Mouse (Mus musculus): ENCODE data around the gene Elf2.

The Elf2 gene

DNA sequence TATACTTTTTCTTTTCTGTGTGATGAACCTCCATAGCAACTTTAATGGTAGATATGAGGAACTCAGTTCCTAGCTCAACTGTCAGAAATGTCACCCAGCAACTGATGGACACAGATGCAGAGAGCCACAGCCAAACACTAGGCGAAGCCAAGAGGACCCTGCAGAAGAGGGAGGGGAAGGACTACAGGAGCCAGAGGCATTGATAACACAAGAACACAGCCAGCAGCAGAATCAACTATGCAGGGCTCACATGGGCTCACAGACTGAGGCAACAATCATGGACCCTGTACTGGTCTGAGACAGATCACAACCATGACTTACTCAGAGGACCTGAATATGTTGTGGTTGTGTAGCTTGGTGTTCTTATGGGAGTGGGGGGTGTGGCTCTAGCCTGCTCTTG, 56.1 kb downstream of the Elf2 start:
- DNase-seq (ENCODE audit: low spot score in 2 of 2): no peak

DNA sequence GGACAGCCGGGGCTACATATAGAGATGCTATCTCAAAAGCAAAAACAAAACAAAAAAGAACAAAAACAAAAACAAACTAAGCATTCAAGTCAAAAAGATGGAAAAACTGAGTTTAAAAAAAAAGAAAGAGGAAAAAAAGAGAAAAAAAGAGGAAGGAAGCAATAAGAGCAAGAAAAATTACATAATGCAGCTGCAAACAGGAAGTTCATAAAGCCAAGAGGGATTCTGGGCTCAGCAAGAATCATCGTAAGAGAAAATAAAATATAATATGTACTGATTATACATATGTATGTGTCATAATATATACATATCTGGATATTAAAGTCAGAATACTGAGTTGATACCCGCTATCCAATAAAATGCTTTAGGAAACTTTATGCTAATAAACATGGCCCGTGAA, 58.7 kb downstream of the Elf2 start:
- no peak for DNase-seq (ENCODE audit: low spot score in 2 of 2)

DNA sequence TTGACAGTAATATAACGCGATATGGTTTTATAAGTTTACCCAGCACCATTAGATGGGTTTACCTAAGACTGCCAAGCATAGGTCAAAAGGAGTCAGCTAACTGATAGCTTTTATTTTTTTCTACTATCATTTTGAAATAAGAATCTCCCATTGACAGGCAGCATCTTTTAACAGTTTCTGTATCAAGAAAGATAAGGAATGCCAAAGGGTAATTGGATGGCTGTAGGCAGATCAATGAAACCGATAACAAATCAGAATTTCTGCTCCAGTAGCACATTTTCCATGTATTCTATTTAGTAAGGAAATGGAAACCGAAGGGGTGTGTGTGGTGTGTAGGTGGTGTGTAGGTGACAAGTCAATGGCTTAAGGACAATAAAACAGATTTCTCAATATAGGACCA, 62.0 kb downstream of the Elf2 start:
- DNase-seq (ENCODE audit: low spot score in 2 of 2): no peak

DNA sequence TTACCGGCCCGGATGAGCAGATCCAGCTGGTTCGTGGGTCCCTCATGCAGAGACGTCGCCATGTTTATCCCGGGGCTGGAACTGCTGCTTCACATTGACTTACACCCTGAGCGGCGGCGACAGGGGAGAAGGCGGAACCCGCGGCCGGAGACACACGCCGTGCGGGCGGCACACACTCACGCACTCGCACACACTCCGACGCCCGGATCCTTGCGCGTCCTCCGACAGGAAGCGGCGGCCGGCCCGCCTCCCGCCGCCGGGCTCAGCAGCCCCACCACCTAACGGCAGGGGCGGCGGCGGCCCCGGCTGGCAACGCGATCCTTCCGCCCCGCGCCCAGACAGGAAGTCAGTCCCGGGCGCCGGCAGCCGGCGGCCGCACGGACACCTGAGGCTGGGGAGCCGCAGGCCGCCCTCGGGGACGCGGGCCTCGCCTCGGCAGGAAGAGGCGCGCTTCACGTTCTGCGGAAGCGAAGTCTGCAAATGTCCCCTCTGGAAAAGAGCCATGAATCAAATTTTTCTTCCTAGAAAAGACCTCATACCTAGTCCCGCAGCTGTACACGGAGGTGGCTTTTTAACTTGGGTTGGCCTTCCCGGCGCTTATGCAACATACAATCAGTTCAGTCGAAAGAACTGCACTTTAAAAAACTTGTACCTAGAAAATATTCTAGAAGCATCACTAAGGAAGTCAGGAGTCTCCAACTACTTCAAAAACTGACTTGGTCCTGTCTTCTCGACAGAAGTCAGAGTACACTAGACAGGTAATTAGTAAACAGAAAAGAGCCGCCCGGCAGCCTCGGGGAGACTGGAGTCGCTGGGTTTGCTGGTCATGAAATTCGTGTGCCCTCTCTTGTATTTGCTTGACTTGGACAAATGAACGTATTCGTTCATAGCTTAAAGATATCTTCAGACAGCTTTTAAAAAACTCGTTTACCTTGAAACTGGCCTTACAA, 63.0 kb downstream of the Elf2 start:
- DNase-seq (ENCODE audit: low spot score in 2 of 2): peak; percentile 72 to 80

DNA sequence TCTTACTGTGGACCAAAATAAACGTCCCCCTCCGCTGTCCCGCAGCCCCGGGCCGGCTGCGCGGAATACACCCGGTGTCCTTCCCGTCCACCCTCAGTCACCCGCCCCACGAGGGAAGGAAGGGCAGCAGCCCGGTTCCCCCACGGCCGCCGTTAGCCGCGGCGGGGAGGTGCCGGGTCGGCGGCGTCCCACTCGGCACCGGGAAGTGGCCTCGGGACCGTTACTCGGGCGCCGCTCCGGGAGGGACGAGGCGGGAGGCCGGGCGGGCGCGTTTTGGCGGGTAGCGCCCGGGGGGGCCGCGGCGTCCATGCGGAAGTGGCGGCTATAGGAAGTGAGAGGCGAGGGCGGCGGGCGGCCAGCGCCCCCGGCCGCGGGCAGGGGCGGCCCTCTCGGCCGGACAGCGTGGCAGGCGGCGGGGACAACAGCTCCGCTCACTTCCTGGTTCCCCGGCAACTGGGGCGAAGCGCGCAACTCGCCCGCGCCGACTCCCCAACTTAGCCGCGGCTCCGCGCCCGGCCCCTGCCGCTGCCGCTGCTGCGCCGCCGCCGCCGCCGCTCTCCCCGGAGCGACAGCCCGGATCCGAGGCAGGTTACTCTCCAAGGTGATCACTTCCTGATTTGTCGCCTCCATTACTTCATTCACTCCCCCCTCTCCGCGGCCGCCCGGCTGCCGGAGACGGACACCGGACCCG, 63.9 kb downstream of the Elf2 start:
- peak; percentile 31 to 70 for DNase-seq (ENCODE audit: low spot score in 2 of 2)

DNA sequence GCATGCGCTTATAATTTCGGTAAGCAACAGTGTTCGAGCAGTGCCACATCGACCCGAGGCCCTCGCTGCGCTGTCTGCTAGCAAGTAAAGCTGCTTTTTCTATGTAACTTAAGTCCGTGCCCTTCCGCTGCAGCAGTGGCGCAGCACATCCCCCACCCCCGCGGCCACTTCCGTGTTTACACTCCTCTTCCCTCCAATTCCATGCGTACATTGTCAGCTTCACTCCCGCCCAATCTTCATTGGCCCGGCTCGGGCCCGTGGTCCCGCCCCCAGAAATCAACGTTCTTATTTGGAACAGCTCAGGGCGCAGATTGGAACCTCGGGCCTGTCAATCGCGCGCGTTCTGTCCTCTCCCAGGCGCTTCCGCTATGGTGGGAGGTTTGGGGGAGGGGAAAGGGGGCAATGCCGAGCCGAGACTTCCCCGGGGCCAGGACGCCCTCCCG, 64.5 kb downstream of the Elf2 start:
- DNase-seq (ENCODE audit: low spot score in 2 of 2): peak; percentile 91 to 99

DNA sequence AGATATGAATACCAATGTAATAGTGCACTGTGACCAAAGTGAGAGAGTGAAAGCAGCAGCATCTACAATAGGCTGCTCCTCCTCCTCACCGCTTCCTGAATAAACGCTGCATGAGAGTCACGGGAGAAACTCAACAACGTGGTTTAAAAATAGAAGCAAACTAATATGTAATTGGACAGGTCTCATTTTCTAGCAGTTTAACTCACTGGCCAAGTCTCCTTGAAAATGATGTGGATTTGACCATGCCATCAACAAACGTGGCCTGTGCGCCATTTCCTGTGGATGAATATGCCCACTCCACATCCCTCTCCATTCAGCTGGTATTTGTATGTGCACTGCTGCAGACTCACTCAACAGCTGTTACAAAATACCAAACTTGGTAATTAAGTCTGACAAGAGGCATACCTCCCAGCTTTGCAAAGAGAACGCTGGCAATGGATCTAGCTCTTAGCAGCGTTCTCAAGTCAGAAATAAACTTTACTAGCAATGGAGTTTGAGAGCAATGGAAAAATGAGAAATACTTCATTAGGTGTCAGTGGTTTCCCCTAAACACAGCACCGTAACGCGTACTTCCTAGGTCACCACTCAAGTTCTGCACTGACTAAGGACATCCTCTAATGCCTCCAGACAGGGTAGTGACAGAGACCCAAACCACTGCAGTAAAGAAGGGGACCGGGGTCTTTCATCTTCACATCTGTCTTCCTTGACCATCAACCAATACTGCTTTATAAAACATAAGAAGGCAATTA, 70.2 kb downstream of the Elf2 start:
- DNase-seq (ENCODE audit: low spot score in 2 of 2): no peak

DNA sequence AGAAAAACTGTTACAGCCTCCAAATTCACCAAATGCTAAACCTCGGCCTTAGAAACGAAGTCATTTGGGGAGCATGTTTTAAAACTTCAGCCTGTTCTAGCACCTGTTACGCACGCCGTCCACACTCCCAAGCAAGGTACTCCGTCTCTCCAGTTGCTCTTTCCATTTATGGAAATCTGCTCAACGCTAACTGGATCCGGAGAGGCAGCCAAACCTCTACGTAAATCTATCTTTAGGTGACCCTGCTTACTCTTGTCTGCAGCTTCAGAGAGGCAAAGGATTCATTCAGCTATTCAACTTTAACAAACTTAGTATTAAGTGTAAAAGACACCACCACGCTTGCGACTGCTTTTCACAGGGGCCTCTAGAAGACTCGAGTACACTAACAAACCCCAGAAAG, 72.0 kb downstream of the Elf2 start:
- DNase-seq (ENCODE audit: low spot score in 2 of 2): no peak

DNA sequence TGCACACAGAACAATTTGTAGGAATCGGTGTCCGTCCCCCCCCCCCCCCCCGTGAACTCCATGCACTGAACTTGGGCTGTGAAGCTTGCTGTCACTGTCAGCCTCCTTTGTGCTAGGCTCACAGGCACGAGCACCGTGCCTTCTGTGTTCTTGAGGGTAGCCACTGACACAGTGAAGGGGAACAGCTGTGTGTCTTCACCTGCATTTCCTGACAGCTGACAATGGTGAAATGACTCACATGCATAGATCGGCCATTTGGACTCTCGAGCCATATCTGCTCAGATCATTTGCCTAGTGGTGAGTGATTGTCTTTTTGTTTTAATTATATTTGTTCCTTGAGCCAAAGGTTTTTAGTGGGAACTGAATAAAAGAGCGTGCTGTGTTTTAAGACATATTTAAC, 77.5 kb downstream of the Elf2 start:
- no peak for DNase-seq (ENCODE audit: low spot score in 2 of 2)

DNA sequence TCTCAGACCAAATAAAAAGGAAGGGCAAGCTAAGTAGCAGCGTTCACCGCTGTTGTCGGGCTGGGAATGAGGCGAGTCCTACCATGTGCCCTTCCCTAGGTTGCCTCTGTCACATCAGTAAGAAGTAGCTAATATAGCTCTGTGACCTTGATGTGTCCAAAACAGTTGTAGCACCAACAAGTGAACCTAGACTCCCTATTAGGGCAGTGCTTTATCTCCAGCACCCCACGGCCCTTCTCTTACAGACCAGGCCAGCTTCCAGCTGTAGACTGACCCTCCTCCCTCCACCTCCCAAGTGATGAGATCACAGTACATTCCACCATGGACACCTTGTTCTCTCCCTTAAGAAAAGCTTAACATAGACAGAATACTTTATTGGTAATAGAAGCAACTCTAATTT, 82.4 kb downstream of the Elf2 start:
- DNase-seq (ENCODE audit: low spot score in 2 of 2): no peak

DNA sequence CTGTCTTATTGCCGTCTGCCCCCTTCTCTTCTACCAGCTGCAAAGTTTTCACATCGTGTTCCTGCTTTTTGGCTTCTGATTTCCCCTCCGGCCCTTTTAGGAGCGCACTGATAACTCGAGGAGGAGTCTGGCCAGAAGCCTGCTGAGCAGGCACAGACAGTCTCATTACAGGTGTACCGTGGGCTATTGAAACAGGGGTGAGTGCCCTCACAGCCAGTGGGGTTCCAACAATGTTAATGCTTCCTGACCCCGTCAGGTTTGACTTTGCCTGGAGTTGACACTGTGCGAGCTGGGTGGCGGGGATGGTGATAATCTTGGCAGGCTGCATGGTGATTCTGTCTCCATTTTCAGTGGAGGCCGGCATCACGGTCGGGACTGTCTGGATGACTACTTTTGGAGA, 84.0 kb downstream of the Elf2 start:
- no peak for DNase-seq (ENCODE audit: low spot score in 2 of 2)

DNA sequence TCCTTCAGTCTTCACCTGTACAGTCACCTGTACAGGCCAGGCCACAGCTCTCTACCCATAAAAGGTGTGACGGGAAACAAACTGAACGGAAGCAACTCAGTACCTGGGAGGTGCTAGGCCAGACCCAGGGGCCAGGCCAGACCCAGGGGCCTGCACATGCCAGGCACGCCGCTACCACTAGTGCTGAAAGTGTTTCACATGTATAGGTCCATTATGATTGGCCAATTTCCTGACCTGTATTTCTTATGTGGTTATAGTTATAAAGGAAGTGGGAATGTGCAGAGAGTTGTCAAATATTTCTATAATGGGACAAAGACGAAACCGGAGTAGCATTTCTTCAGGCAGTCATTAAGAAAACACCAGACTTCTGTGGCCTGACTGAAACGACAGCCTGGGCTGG, 85.7 kb downstream of the Elf2 start:
- no peak for DNase-seq (ENCODE audit: low spot score in 2 of 2)

DNA sequence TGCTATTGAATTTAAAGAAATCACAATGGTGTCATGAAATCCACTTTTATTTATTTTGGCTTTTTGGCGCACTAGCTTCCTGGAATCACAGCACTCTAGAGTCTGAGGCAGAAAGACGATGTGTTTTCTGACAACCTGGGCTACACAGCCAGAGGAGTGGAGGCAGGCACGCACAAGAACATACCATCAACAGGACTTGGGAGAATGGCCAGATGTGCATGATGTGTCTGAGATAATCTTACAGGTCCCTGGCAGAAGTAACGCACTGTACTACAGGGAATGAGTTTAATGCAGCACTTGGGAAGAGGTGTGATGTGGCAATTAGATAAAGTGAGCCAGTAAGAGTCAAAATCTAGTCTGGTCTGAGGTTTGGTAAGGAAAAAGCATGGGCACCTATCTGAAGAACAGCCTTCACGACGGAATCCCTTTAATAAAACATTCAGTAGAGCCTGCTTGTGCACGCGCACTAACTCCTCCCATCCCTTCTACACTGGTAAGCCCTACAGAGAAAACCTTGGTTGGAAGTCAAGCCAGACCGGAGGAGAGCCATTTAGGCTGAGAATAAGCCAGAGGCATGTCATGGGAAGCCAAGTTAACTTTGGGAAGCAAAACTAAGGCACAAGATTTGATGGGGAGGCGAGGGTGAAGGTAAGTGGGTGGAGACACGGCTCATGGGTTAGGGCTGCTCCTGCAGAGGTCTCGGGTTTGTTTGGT, 87.6 kb downstream of the Elf2 start:
- DNase-seq (ENCODE audit: low spot score in 2 of 2): no peak

DNA sequence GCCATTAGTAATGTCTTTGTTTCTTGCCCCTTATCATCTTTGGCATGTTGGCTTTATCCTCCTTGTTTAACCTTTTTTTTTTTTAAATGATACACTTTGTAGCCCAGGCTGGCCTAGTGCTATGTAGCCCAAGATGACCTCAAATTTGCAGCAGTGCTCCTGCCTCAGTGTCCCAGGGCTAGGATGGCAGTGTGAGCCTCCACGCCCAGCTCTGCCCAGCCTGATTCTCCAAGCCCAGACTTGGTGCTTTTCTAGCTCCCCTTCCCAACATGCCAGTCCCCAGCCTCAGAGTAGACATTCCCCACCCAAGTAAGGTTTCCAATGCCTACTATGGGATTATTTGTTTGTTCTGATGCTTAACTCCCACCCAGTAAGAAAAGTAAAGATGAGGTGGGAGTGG, 88.2 kb downstream of the Elf2 start:
- DNase-seq (ENCODE audit: low spot score in 2 of 2): no peak

DNA sequence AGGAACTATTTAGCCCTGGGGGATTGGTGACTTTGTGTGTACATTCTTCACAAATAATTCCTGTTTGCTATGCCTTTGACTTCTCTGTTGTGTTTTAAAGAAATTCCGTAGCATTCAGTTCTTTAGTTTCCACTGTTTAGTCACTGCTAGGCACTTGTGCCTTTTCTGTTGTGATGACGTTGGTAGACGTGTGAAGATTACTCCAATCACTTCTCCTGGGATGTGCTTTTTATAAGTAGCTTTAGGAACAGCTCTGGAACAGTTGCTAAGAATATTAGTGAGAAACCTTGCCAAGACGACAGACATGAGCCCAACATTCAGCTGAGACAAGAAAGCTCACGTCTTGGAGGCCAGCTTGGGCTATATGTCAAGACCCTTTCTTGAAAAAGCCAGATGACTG, 89.4 kb downstream of the Elf2 start:
- DNase-seq (ENCODE audit: low spot score in 2 of 2): no peak

DNA sequence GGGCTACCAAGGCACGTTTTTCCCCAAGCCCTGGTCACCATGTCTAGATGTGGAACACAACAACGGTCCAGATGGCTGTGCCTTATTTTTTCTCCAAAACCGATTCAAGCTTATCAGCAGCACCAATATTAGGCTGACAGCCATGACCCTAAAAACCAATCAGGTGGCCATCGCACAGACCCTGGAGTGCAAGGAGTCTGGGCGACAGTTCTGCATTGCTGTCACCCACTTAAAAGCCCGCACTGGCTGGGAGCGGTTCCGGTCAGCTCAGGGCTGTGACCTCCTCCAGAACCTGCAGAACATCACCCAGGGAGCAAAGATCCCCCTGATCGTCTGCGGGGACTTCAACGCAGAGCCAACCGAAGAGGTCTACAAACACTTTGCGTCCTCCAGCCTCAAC, 90.6 kb downstream of the Elf2 start:
- no peak for DNase-seq (ENCODE audit: low spot score in 2 of 2)

DNA sequence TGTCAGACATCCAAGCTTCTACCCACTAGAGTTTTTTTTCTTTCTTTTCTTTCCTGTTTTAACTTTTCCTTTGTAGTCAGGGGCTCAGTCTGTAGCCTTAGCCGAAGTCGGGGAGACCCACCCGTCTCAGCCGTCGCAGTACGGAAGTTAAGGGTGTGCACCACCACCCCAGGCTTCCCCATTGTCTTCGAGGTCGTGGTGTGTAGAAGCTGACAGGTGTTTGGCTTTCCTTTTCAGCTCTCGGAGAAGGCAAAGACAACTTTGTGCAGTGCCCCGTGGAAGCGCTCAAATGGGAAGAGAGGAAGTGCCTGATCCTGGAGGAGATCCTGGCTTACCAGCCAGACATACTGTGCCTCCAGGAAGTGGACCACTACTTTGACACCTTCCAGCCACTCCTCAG, 91.0 kb downstream of the Elf2 start:
- no peak for DNase-seq (ENCODE audit: low spot score in 2 of 2)

DNA sequence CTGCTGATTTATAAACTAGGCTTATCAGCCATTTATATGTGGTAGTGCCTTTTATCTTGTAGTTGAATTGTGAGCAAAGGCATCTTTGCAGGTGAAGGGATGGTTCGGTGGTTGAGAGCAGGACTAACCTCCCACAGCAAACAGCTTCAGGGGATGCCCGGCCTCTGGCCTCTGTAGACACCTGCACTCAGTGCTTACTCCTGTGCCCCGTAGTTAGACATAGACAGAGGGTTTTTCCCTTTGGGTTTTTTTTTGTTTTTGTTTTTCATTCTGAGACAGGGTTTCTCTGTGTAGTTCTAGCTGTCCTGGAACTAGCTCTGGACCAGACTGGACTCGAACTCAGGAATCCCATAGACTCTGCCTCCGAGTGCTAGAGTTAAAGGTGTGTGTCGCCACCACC, 91.9 kb downstream of the Elf2 start:
- DNase-seq (ENCODE audit: low spot score in 2 of 2): no peak

DNA sequence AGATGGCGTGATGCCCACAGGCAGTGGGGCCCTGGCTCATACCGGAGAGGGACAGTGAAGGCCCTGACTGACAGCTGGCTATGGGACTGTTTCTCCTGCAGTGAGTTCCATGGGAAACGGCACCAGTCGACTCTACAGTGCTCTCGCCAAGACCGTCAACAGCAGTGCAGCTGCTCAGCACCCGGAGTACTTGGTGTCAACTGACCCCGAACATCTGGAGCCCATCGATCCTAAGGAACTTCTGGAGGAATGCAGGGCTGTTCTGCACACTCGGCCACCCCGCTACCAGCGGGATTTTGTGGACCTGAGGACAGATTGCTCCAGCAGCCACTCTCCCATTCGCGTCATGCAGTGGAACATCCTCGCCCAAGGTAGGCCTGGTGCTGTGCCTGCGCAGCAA, 92.8 kb downstream of the Elf2 start:
- DNase-seq (ENCODE audit: low spot score in 2 of 2): no peak

DNA sequence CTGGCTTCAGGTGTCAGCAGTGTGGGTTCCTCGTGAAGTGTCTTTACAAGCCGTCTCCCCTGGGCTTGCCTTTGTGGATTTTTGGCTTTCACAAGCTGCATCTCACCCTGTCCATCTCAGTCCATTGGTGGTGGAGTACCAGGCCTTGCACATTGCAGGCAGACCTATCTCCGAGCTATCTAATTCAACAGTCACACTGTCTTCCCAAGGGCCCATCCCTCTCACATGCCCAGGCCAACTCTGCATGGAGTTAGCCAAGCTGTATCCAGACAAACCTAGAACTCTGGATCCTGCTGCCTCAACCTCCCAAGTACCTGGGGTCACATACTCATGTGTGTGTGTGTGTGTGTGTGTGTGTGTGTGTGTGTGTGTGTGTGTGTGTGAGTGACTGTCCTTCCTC, 100.9 kb downstream of the Elf2 start:
- DNase-seq (ENCODE audit: low spot score in 2 of 2): no peak

DNA sequence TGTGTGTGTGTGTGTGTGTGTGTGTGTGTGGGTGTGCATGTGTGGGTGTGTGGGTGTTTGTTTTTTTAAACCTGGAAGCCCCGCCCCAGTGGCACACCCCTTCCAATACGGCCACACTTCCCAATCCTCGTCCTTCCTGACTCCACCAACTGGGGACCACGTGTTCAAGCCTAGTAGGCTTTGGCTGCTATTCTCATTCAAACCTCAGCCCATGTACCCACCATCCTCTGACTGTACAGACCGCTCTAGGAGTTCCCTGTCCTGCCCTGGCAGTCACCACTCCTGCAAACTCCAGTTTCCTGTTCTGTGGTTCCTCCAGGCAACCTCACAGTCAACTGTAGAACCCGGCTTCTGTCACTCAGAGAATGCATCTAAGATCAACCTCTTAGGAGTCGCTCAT, 101.9 kb downstream of the Elf2 start:
- no peak for DNase-seq (ENCODE audit: low spot score in 2 of 2)

DNA sequence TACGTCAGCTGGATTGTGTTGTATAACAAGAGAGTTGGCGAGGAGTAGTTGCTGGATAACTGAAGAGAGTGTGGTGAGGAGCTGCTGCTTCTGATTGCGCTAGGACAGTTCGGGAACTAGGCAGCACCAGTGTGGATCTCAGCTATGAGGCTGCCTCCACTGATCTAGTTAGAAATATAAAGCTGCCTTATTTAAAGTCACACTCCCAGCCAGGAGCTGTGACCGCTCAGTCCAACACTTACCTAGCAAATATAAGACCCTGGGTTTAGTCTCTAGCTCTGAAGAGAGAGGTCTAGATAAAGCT, 105.8 kb downstream of the Elf2 start:
- no peak for DNase-seq (ENCODE audit: low spot score in 2 of 2)
